8 mouse cellular contexts compared by ENCODE assay signal in the genomic region with DNA sequence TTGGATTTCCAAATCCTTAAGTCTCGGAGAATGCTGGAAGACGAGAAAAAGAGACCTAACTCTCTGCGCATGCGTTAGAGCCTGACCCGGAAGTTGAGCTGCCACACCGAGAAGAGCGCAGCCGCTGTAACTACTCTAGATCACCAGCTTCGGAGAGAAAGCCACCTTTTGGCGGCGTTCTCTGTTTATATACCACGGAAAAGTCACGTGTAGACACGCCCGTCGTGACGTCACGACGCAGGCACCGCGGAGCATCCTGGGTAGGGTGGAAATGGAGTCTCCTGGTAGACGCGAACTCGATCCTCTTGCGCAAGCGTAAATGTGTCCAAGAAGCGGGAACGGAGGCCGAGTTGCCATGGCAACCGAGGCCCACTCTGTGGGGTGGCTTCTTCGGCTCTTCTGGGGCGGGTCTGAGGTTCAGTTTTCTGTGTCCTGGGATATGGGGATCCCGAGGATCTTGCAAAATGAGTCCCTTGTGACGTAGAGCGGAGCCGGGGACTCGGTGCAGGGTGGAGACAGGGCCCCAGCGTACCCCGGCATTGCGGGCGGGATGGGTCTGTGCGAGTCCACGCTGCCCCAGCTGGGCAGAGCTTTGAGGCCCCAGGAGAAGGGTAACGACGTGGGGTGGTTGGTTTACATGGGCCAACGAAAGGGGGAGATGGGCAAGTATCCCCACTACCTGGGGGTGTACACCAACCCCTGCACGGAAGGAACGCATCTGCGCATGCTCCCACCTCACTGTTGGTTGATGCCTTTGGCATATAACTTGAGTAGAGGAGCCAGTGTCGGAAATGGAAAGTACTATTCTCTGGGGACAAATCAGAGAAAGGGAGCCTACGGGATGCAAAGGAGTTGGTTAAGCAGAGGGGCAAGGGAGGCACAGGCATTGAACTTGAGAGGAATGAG. TPM values are rescaled to one million over a fixed set of nuclear protein-coding genes. Genes with fewer than 3 reads are reported as not detected.
A peak's percentile ranks its signal among the peaks of the same experiment; 100 is the strongest.
DNase-seq lines count a peak whose midpoint lies in the region; ATAC-seq and TF ChIP-seq lines count a peak whose summit lies in the region.

TSS of gene Gtf2f1 (minus strand) at position 53 of the 906 bp plus-strand sequence.
TSS of gene Gm17949 (plus strand) at position 234 of the 906 bp plus-strand sequence.

- no peaks in the 10 kb centered on the region for H3K27me3 ChIP-seq in forebrain, embryonic 10.5 days (ENCODE audit: poor library complexity, severe bottlenecking)
- no peaks in the 10 kb centered on the region for H3K27me3 ChIP-seq in heart, embryonic 15.5 days
- no peaks in the 10 kb centered on the region for H3K27me3 ChIP-seq in liver, embryonic 14.5 days (ENCODE audit: control insufficient read depth, insufficient read depth, low read length)
- H3K27me3 ChIP-seq in neural tube, embryonic 11.5 days (ENCODE audit: control insufficient read depth, insufficient read depth, low read length), result no peaks in the 10 kb centered on the region
- H3K27me3 ChIP-seq in stomach, postnatal 0 days (ENCODE audit: control insufficient read depth, insufficient read depth, low read length), result no peaks in the 10 kb centered on the region

- under 1% methylated on average over 51 of the region's 51 CpGs for WGBS in forebrain, embryonic 10.5 days
- WGBS in heart, embryonic 15.5 days, result under 1% methylated on average over 51 of the region's 51 CpGs
- WGBS in liver, embryonic 14.5 days (ENCODE audit: insufficient replicate concordance), result 2% methylated on average over 51 of the region's 51 CpGs
- under 1% methylated on average over 51 of the region's 51 CpGs for WGBS in neural tube, embryonic 11.5 days
- under 1% methylated on average over 51 of the region's 51 CpGs for WGBS in stomach, postnatal 0 days

- H3K4me1 ChIP-seq in forebrain, embryonic 10.5 days, result peaks cover 25% of the 10 kb centered on the region
- H3K4me1 ChIP-seq in heart, embryonic 15.5 days (replicated peaks), result peaks cover 19% of the 10 kb centered on the region
- H3K4me1 ChIP-seq in liver, embryonic 14.5 days (replicated peaks; ENCODE audit: control insufficient read depth in 2 of 2, insufficient read depth in 2 of 2, low read length in 1 of 2), result peaks cover 17 to 21% of the 10 kb centered on the region in 2 experiments
- H3K4me1 ChIP-seq in neural tube, embryonic 11.5 days (ENCODE audit: control insufficient read depth, insufficient read depth, low read length), result peaks cover 4% of the 10 kb centered on the region
- H3K4me1 ChIP-seq in stomach, postnatal 0 days (replicated peaks; ENCODE audit: control insufficient read depth, insufficient read depth), result peaks cover 5% of the 10 kb centered on the region; the same call in 1 of the 2 replicates

- no peak; the same call in 1 of the 2 replicates for TF ChIP-seq EP300 in liver, embryonic 14.5 days (IDR thresholded peaks at IDR 0.05; ENCODE audit: low read depth)
- TF ChIP-seq EP300 in stomach, postnatal 0 days (optimal IDR thresholded peaks at IDR 0.05), result no peak

- ATAC-seq in heart, embryonic 15.5 days (replicated peaks; ENCODE audit: insufficient number of reproducible peaks, insufficient read depth, low FRiP score, low read depth), result peak; percentile 91
- ATAC-seq in liver, embryonic 14.5 days (ENCODE audit: insufficient read depth), result peak; percentile 87
- ATAC-seq in neural tube, embryonic 11.5 days (ENCODE audit: insufficient read depth, low FRiP score, low TSS enrichment), result peak; percentile 88
- peak; percentile 90 for ATAC-seq in stomach, postnatal 0 days (ENCODE audit: low FRiP score, low TSS enrichment)

- H3K9ac ChIP-seq in heart, embryonic 15.5 days, result peak within 1 kb of the TSS; percentile 81
- H3K9ac ChIP-seq in liver, embryonic 14.5 days (replicated peaks), result peak within 1 kb of the TSS; percentile 92
- peak within 1 kb of the TSS; percentile 81 for H3K9ac ChIP-seq in neural tube, embryonic 11.5 days (ENCODE audit: low read length)
- H3K9ac ChIP-seq in stomach, postnatal 0 days (ENCODE audit: low read length), result peak within 1 kb of the TSS; percentile 79

- peak within 1 kb of the TSS; percentile 96 for H3K27ac ChIP-seq in forebrain, embryonic 10.5 days
- peak within 1 kb of the TSS; percentile 88 for H3K27ac ChIP-seq in heart, embryonic 15.5 days
- peak within 1 kb of the TSS; percentile 84 for H3K27ac ChIP-seq in liver, embryonic 14.5 days
- peak within 1 kb of the TSS; percentile 78 for H3K27ac ChIP-seq in neural tube, embryonic 11.5 days (ENCODE audit: low read depth, low read length)
- peak within 1 kb of the TSS; percentile 92 for H3K27ac ChIP-seq in stomach, postnatal 0 days (replicated peaks)

- peak; percentile 35 for TF ChIP-seq CTCF in liver, embryonic 14.5 days (IDR thresholded peaks at IDR 0.05; ENCODE audit: low read depth)
- TF ChIP-seq CTCF in stomach, postnatal 0 days (IDR thresholded peaks at IDR 0.05; ENCODE audit: low read depth), result peak; percentile 48

- H3K36me3 ChIP-seq in forebrain, embryonic 10.5 days (replicated peaks), result peaks cover 30% of the 10 kb centered on the region
- peaks cover 24% of the 10 kb centered on the region for H3K36me3 ChIP-seq in heart, embryonic 15.5 days
- peaks cover 21% of the 10 kb centered on the region for H3K36me3 ChIP-seq in liver, embryonic 14.5 days (replicated peaks; ENCODE audit: control insufficient read depth, insufficient read depth, low read depth)
- peaks cover 4% of the 10 kb centered on the region for H3K36me3 ChIP-seq in neural tube, embryonic 11.5 days (ENCODE audit: control insufficient read depth, insufficient read depth, low read length)
- peaks cover 3% of the 10 kb centered on the region; the same call in 1 of the 2 replicates for H3K36me3 ChIP-seq in stomach, postnatal 0 days (ENCODE audit: control insufficient read depth, insufficient read depth, low read length)

- no peaks in the 10 kb centered on the region for H3K9me3 ChIP-seq in forebrain, embryonic 10.5 days
- no peaks in the 10 kb centered on the region for H3K9me3 ChIP-seq in heart, embryonic 15.5 days (replicated peaks)
- H3K9me3 ChIP-seq in liver, embryonic 14.5 days (ENCODE audit: control insufficient read depth, low read length), result no peaks in the 10 kb centered on the region
- no peaks in the 10 kb centered on the region for H3K9me3 ChIP-seq in neural tube, embryonic 11.5 days (ENCODE audit: control insufficient read depth, low read length)
- H3K9me3 ChIP-seq in stomach, postnatal 0 days (ENCODE audit: control insufficient read depth, low read length), result no peaks in the 10 kb centered on the region

- peak within 1 kb of the TSS; percentile 89 for H3K4me2 ChIP-seq in heart, embryonic 15.5 days
- peak within 1 kb of the TSS; percentile 90 for H3K4me2 ChIP-seq in liver, embryonic 14.5 days (ENCODE audit: low read depth)
- H3K4me2 ChIP-seq in neural tube, embryonic 11.5 days (ENCODE audit: low read depth), result peak within 1 kb of the TSS; percentile 90
- peak within 1 kb of the TSS; percentile 90 for H3K4me2 ChIP-seq in stomach, postnatal 0 days (replicated peaks; ENCODE audit: low read depth)

- peak within 1 kb of the TSS; percentile 88 for H3K4me3 ChIP-seq in forebrain, embryonic 10.5 days
- peak within 1 kb of the TSS; percentile 67 for H3K4me3 ChIP-seq in heart, embryonic 15.5 days
- peak within 1 kb of the TSS; percentile 73 to 93 for H3K4me3 ChIP-seq in liver, embryonic 14.5 days (ENCODE audit: insufficient read depth in 1 of 2, low read depth in 2 of 2, low read length in 2 of 2)
- H3K4me3 ChIP-seq in neural tube, embryonic 11.5 days (ENCODE audit: low read depth, low read length), result peak within 1 kb of the TSS; percentile 61
- peak within 1 kb of the TSS; percentile 64 for H3K4me3 ChIP-seq in stomach, postnatal 0 days (ENCODE audit: low read depth, low read length)

- peak; percentile 90 to 92 for DNase-seq in CD8-positive naive resting alpha-beta T cell, adult 2 months (ENCODE audit: low read depth in 2 of 2, low spot score in 2 of 2)
- DNase-seq in c-Kit-positive CD71-negative TER-119-negative erythroid progenitor cells, embryonic 14.5 days (ENCODE audit: low read depth), result peak; percentile 98
- peak; percentile 99 for DNase-seq in forebrain, embryonic 10.5 days (ENCODE audit: extremely low spot score, low spot score)
- DNase-seq in kidney, postnatal 25 days, result peak; percentile 95 to 97
- DNase-seq in liver, embryonic 14.5 days (ENCODE audit: low read depth in 3 of 3, low spot score in 3 of 3), result peak; percentile 93 to 97 (median 94)
- peak; percentile 99 for DNase-seq in neural tube, embryonic 11.5 days (ENCODE audit: low spot score)
- DNase-seq in stomach, postnatal 0 days (ENCODE audit: low spot score), result peak; percentile 96

RNA-seq across cellular contexts. Expression of gene Gtf2f1, which starts in this region (rescaled TPM):
- 82.3 and 83.9 TPM in 2 replicates for polyA plus RNA-seq in forebrain, embryonic 10.5 days (2016; fragmentation: Nextera tagmentation; extraction: Ambion mirVana)
- polyA plus RNA-seq in heart, embryonic 15.5 days (2015; fragmentation: Nextera tagmentation; extraction: Ambion mirVana), result 33.7 and 41.1 TPM in 2 replicates
- polyA plus RNA-seq in liver, embryonic 14.5 days (2012; rRNA removed), result 31.6 and 56.5 TPM in 2 replicates
- polyA plus RNA-seq in liver, embryonic 14.5 days (2014; fragmentation: Nextera tagmentation; extraction: Ambion mirVana), result 47.3 and 51.3 TPM in 2 replicates
- polyA plus RNA-seq in neural tube, embryonic 11.5 days (2014; fragmentation: Nextera tagmentation; extraction: Ambion mirVana), result 78.1 and 85.0 TPM in 2 replicates
- polyA plus RNA-seq in stomach, postnatal 0 days (2015; fragmentation: Nextera tagmentation; extraction: Ambion mirVana), result 36.9 and 37.3 TPM in 2 replicates

RNA-seq across cellular contexts. Expression of gene Gm17949, which starts in this region (rescaled TPM):
- polyA plus RNA-seq in forebrain, embryonic 10.5 days (2016; fragmentation: Nextera tagmentation; extraction: Ambion mirVana), result 0.34 and 0.43 TPM in 2 replicates
- polyA plus RNA-seq in heart, embryonic 15.5 days (2015; fragmentation: Nextera tagmentation; extraction: Ambion mirVana), result 0.23 and 0.48 TPM in 2 replicates
- not detected in 2 replicates for polyA plus RNA-seq in liver, embryonic 14.5 days (2012; rRNA removed)
- polyA plus RNA-seq in liver, embryonic 14.5 days (2014; fragmentation: Nextera tagmentation; extraction: Ambion mirVana), result 0.15 TPM in 1 of 2 replicates, not detected in the other
- not detected in 2 replicates for polyA plus RNA-seq in neural tube, embryonic 11.5 days (2014; fragmentation: Nextera tagmentation; extraction: Ambion mirVana)
- 0.33 and 0.45 TPM in 2 replicates for polyA plus RNA-seq in stomach, postnatal 0 days (2015; fragmentation: Nextera tagmentation; extraction: Ambion mirVana)

Comparison
In these comparisons a context has a peak if more than half of its experiments do, and no peak if none do; other contexts are left out.
1. Peak in every context shown above with its lines: DNase-seq, ATAC-seq, H3K4me3 ChIP-seq and H3K27ac ChIP-seq.